Mouse (Mus musculus) R1 (cell line): ENCODE results near the gene Yif1a.

ENCODE experiments used
- DNase-seq: peaks from one replicate; pipeline ENCODE4 v3.0.0-alpha.2; 2018; ENCODE audit warnings: low read depth, low spot score

The Yif1a gene

GRCm38 (mm10) chr19:5087884-5088728, at the start of gene Yif1a:
Gene Yif1a (plus strand): TSS chr19:5088538.
- DNase-seq = peak; percentile 100

GRCm38 (mm10) chr19:5038709-5039156, 49.6 kb upstream of the Yif1a start, which contains the start of the genes B4gat1 and AC124502.3:
Gene B4gat1 (plus strand): TSS chr19:5038826.
Gene AC124502.3 (plus strand): TSS chr19:5038891.
- peak; percentile 86 for DNase-seq

GRCm38 (mm10) chr19:5039301-5040114, 48.8 kb upstream of the Yif1a start:
- DNase-seq = no peak

- DNase-seq = peak; percentile 97
Measured at GRCm38 (mm10) chr19:5040862-5041523, 47.3 kb upstream of the Yif1a start, which contains the start of gene Brms1. Gene Brms1 (plus strand): TSS chr19:5041354.

GRCm38 (mm10) chr19:5041588-5041987, 46.8 kb upstream of the Yif1a start:
- DNase-seq = no peak

- DNase-seq = no peak
Measured at GRCm38 (mm10) chr19:5045531-5045930, 42.8 kb upstream of the Yif1a start.

GRCm38 (mm10) chr19:5048138-5049056, 39.9 kb upstream of the Yif1a start:
- DNase-seq = no peak

GRCm38 (mm10) chr19:5049325-5049724, 39.0 kb upstream of the Yif1a start:
- DNase-seq = no peak

- peak; percentile 95 for DNase-seq
Measured at GRCm38 (mm10) chr19:5050047-5050905, 38.1 kb upstream of the Yif1a start, which contains the start of gene Rin1. Gene Rin1 (plus strand): TSS chr19:5050481.

GRCm38 (mm10) chr19:5051031-5051430, 37.3 kb upstream of the Yif1a start:
- DNase-seq = no peak

GRCm38 (mm10) chr19:5051515-5051914, 36.8 kb upstream of the Yif1a start:
- no peak for DNase-seq

- no peak for DNase-seq
Measured at GRCm38 (mm10) chr19:5052166-5052822, 36.0 kb upstream of the Yif1a start.

GRCm38 (mm10) chr19:5052853-5053252, 35.5 kb upstream of the Yif1a start:
- DNase-seq = no peak

- peak; percentile 82 for DNase-seq
Measured at GRCm38 (mm10) chr19:5053909-5054308, 34.4 kb upstream of the Yif1a start.

GRCm38 (mm10) chr19:5056251-5056650, 32.1 kb upstream of the Yif1a start:
- DNase-seq = peak; percentile 72

- peak; percentile 91 for DNase-seq
Measured at GRCm38 (mm10) chr19:5057876-5058775, 30.2 kb upstream of the Yif1a start.

GRCm38 (mm10) chr19:5058801-5059771, 29.3 kb upstream of the Yif1a start:
- DNase-seq = peak; percentile 80
